Mouse (Mus musculus): ENCODE data around the gene Lipt1. TPM values are rescaled to one million over a fixed set of nuclear protein-coding genes. Genes with fewer than 3 reads are reported as not detected.

Lipt1 gene
- total RNA-seq (2021) = 1 to 10 TPM; 5.5 to 5.8 TPM
- long read RNA-seq, experiment 1, transcript Lipt1-201 (2 exons, 1,485 nt) = major isoform, 6 of 11 reads
- long read RNA-seq, experiment 1, partial matches to known transcripts = 0 of 11 reads
- long read RNA-seq, experiment 1, other reads (novel, unspliced or antisense) = 4 of 11 reads
- long read RNA-seq, experiment 2, partial matches to known transcripts = 0 of 4 reads
- long read RNA-seq, experiment 2, other reads (novel, unspliced or antisense) = 0 of 4 reads

GRCm38 (mm10) chr1:37871704-37872103, at the start of gene Lipt1:
Gene Lipt1, plus strand, starts transcription at chr1:37871738.
- DNase-seq = no peak
- intact Hi-C loops (cut with DNase I; ENCODE audit: low total_unique reads) = no loop called here

- no peak for DNase-seq
- intact Hi-C loops (cut with DNase I; ENCODE audit: low total_unique reads) = no loop called here
Measured at GRCm38 (mm10) chr1:37831681-37832080, 39.9 kb upstream of the Lipt1 start.

- no peak for DNase-seq
- intact Hi-C loops (cut with DNase I; ENCODE audit: low total_unique reads) = no loop called here
Measured at GRCm38 (mm10) chr1:37846878-37847277, 24.7 kb upstream of the Lipt1 start.

GRCm38 (mm10) chr1:37850696-37851095, 20.8 kb upstream of the Lipt1 start:
- intact Hi-C loops (cut with DNase I; ENCODE audit: low total_unique reads) = no loop called here
- DNase-seq = no peak

GRCm38 (mm10) chr1:37864511-37865400, 6.8 kb upstream of the Lipt1 start:
- intact Hi-C loops (cut with DNase I; ENCODE audit: low total_unique reads) = loop anchor here (5.0 kb wide), 1 partner anchor 187 kb away; no protein-coding TSS in a partner anchor
- peak; percentile 99 for DNase-seq

- intact Hi-C loops (cut with DNase I; ENCODE audit: low total_unique reads) = loop anchor here (5.0 kb wide), 1 partner anchor 188 kb away; no protein-coding TSS in a partner anchor
- DNase-seq = no peak
Measured at GRCm38 (mm10) chr1:37865401-37866215, 5.9 kb upstream of the Lipt1 start.

- intact Hi-C loops (cut with DNase I; ENCODE audit: low total_unique reads) = loop anchor here (5.0 kb wide), 1 partner anchor 189 kb away; no protein-coding TSS in a partner anchor
Measured at GRCm38 (mm10) chr1:37866286-37866685, 5.3 kb upstream of the Lipt1 start, which contains the start of gene Tsga10. Gene Tsga10, minus strand, starts transcription at chr1:37866429.

GRCm38 (mm10) chr1:37867056-37867455, 4.5 kb upstream of the Lipt1 start:
- intact Hi-C loops (cut with DNase I; ENCODE audit: low total_unique reads) = loop anchor here (5.0 kb wide), 1 partner anchor 190 kb away; no protein-coding TSS in a partner anchor
- DNase-seq = peak; percentile 22

More at GRCm38 (mm10) chr1:37866286-37866685, 5.3 kb upstream of the Lipt1 start, which contains the start of gene Tsga10:
- DNase-seq = no peak

- intact Hi-C loops (cut with DNase I; ENCODE audit: low total_unique reads) = loop anchor here (5.0 kb wide), 1 partner anchor 191 kb away; no protein-coding TSS in a partner anchor
- DNase-seq = no peak
Measured at GRCm38 (mm10) chr1:37867684-37868322, 3.7 kb upstream of the Lipt1 start.

GRCm38 (mm10) chr1:37868640-37869039, 2.9 kb upstream of the Lipt1 start:
- no peak for DNase-seq
- intact Hi-C loops (cut with DNase I; ENCODE audit: low total_unique reads) = loop anchor here (5.0 kb wide), 1 partner anchor 191 kb away; no protein-coding TSS in a partner anchor

- DNase-seq = no peak
- intact Hi-C loops (cut with DNase I; ENCODE audit: low total_unique reads) = loop anchor here (5.0 kb wide), 1 partner anchor 192 kb away; no protein-coding TSS in a partner anchor
Measured at GRCm38 (mm10) chr1:37869362-37869761, 2.2 kb upstream of the Lipt1 start.

- DNase-seq = peak; percentile 77
- intact Hi-C loops (cut with DNase I; ENCODE audit: low total_unique reads) = no loop called here
Measured at GRCm38 (mm10) chr1:37872131-37873067, 861 bp downstream of the Lipt1 start.

GRCm38 (mm10) chr1:37873157-37873556, 1.6 kb downstream of the Lipt1 start:
- no peak for DNase-seq
- intact Hi-C loops (cut with DNase I; ENCODE audit: low total_unique reads) = no loop called here

GRCm38 (mm10) chr1:37877736-37878460, 6.4 kb downstream of the Lipt1 start:
- no peak for DNase-seq
- intact Hi-C loops (cut with DNase I; ENCODE audit: low total_unique reads) = no loop called here

GRCm38 (mm10) chr1:37883411-37883810, 11.9 kb downstream of the Lipt1 start:
- intact Hi-C loops (cut with DNase I; ENCODE audit: low total_unique reads) = no loop called here
- no peak for DNase-seq

- DNase-seq = no peak
- intact Hi-C loops (cut with DNase I; ENCODE audit: low total_unique reads) = no loop called here
Measured at GRCm38 (mm10) chr1:37884451-37884850, 12.9 kb downstream of the Lipt1 start.

GRCm38 (mm10) chr1:37889206-37889605, 17.7 kb downstream of the Lipt1 start:
- intact Hi-C loops (cut with DNase I; ENCODE audit: low total_unique reads) = no loop called here
- DNase-seq = no peak

Data from gastrocnemius, postnatal 14 days (tissue).